Mouse (Mus musculus) C2C12 (cell line): ENCODE data around the gene Il31ra.
A peak's percentile ranks its signal among the peaks of the same experiment; 100 is the strongest.
"Not testable (repeated sequence)": the region's sequence is repeated elsewhere in the genome, so short reads cannot be mapped to it uniquely, and the experiment has no call there.

Experiments
- CTCF ChIP-seq: IDR thresholded peaks from one replicate; pipeline ENCODE4 v1.5.1; 2011; ENCODE audit not compliant: control insufficient read depth, insufficient read depth, insufficient read length
- MAX ChIP-seq: IDR thresholded peaks from one replicate; pipeline ENCODE4 v1.6.1; 2011; ENCODE audit warnings: mild to moderate bottlenecking, control low read depth
- MYOG ChIP-seq: IDR thresholded peaks from one replicate; pipeline ENCODE4 v1.6.1; 2011; ENCODE audit not compliant: control insufficient read depth, insufficient read length; ENCODE audit errors: extremely low read depth
- USF1 ChIP-seq: IDR thresholded peaks from one replicate; pipeline ENCODE4 v1.6.1; 2011; ENCODE audit warnings: low read depth, mild to moderate bottlenecking, control low read depth, moderate library complexity

- peak; percentile 33 for TF ChIP-seq MAX
- not testable (repeated sequence) for TF ChIP-seq CTCF, USF1, MYOG
These were observed 16.1 kb downstream of the Il31ra start for GRCm38 (mm10) chr13:112578041-112578440.
